Mouse (Mus musculus) testis, postnatal 10 days (tissue): ENCODE measurements around the gene Emg1.
"Not testable (repeated sequence)": the region's sequence is repeated elsewhere in the genome, so short reads cannot be mapped to it uniquely, and the experiment has no call there.

Experiments
- DNase-seq: peaks from one replicate; pipeline ENCODE4 v3.0.0; 2021; ENCODE audit warnings: low spot score

The Emg1 gene

GRCm38 (mm10) chr6:124682291-124682690, 29.7 kb downstream of the Emg1 start:
- DNase-seq = not testable (repeated sequence)

DNA sequence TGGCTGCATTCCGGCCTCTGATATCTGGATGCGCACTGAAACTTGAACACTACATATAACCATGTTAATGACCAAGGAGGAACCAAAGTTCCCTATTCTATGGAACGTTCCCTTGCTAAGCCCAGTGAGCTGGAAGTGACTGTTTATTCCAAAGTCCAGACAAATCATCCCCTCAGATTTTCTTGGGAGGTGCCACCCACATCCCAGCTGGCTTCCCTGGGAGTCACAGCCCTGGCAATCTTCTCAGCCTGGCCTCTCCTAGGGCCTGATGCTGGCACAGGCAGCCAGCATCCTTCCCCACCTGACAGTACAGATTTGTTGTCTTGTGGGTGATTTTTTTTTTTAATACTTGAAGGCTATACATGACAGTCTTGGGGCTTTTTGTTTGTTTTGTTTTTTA, 32.5 kb downstream of the Emg1 start:
- DNase-seq = no peak

- DNase-seq = no peak
Measured at GRCm38 (mm10) chr6:124678769-124679168, 33.2 kb downstream of the Emg1 start.

DNA sequence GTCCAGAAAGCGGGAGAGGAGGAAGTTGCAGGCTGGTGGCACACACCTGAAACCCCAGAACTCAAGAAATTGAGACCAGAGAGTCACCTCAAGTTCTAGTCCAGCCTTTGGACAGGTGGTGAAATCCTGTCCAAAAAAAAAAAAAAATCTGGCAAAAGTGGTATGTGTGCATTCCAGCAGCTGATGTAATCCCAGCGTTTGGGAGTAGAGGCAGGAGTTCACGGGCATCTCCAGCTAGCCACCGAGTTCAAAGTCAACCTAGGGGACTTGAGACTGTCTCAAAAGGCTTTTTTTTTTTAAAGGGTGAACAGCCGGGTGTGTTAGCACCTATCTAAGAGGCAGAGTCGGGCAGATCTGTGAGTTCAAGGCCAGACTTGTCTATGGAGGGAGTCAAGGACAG, 35.8 kb downstream of the Emg1 start:
- no peak for DNase-seq

- DNase-seq = no peak
Measured at GRCm38 (mm10) chr6:124674591-124674990, 37.4 kb downstream of the Emg1 start.

DNA sequence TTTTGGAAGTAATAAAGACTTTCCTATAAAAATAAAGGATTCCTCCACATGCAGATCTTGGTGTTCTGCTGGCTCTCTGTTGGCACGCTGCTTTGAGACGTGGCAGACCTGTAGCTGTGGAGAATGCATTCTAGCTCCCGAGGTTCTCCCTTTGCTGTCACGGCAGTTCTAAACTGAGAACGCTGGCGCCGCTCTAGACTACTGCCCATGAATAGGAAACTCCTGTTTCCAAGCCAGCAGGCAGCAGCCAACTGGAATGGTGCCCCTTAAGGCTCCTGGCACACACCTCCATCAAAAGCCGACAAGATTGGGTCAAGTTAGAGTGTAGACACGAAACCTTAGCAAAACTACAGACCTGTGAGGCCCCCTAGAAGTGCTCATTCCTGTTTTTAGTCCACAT, 38.4 kb downstream of the Emg1 start:
- DNase-seq = no peak

DNA sequence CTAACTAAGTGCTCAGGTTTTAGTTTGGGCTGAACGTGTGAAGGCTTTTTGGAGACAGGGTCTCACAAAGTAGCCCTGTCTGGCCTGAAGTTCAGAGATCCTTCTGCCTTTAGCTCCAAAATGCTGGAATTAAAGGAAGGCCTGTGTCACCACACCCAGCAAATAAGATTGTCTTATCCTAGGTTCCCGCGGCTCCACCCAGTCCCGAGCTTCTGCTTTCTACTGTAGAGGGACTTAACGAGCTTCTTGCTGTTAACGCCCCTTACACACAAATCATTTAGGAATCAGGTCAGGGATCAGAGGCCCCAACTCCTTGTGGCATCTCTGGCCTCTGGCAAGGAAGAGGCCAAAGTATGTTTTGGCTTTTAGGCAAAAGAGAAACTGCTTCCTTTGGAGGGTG, 39.9 kb downstream of the Emg1 start:
- no peak for DNase-seq

- no peak for DNase-seq
Measured at GRCm38 (mm10) chr6:124670281-124670900, 41.6 kb downstream of the Emg1 start.

- DNase-seq = no peak
Measured at GRCm38 (mm10) chr6:124669234-124669859, 42.6 kb downstream of the Emg1 start.

GRCm38 (mm10) chr6:124665011-124665410, 47.0 kb downstream of the Emg1 start:
- DNase-seq = no peak

GRCm38 (mm10) chr6:124664256-124664655, 47.7 kb downstream of the Emg1 start:
- DNase-seq = no peak

DNA sequence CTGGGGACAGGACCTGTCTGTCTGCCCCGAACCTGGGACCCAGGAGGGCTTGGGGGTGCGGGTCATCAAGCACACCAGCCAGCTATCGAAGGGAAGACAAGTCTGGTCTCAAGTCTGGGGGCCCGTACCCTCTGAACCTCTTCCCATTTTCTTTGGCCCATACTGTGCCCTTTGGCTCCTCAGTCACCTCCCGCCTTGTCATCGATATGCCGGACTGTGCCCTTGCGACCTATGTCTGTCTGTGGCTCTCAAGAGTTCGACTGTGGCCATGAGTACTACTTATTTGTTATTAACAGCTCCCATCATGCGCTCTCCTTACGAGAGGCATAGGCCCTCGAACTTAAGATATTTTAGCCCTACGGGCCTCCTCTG, 48.6 kb downstream of the Emg1 start:
- DNase-seq = no peak

DNA sequence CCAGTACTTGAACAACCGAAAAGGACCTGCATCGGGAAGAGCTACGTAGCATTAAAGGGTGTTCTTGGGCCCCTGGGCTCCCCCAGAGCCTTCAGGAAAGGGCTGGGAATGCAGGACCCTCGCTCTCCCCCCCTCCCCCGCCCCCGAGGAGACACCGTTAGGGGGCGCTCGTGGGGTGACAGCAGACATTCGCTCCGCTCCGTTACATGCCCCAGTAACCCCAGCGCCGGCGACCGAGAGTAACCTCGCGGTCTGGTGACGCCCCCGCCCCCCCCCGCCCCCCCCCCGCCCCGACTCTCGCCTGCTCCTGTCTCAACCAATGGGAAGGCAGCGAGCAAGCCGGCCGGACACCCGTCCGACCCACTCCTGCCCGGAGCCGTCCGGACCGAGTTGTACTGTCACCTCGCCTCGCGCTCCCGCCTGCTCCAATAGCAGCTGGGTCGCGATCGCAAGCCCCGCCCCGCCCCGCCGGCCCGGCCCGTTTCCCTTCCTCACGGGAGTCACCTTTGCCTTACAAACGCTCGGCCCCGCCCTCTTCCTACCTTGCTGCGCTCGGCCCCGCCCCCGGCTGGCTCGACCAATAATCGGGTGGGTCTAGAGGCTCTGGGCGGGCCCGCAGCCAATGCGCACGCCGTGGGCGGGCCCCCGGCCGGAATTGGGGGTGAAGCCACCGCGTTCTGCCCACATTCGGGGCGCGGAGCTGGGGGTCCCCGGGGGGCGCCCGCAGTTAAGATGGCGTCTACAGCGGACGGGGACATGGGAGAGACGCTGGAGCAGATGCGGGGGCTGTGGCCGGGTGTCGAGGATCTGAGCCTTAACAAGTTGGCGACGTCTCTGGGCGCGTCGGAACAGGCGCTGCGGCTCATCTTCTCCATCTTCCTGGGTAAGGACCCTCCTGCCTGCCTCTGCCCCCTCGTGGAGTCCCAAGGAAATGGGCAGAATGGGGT, 49.2 kb downstream of the Emg1 start, which contains the start of gene Lpcat3:
Gene Lpcat3 (plus strand): TSS at position 551 of the 947 bp plus-strand sequence.
- peak; percentile 99 for DNase-seq

- DNase-seq = no peak
Measured at GRCm38 (mm10) chr6:124661995-124662394, 50.0 kb downstream of the Emg1 start.

GRCm38 (mm10) chr6:124661156-124661806, 50.7 kb downstream of the Emg1 start:
- DNase-seq = no peak

DNA sequence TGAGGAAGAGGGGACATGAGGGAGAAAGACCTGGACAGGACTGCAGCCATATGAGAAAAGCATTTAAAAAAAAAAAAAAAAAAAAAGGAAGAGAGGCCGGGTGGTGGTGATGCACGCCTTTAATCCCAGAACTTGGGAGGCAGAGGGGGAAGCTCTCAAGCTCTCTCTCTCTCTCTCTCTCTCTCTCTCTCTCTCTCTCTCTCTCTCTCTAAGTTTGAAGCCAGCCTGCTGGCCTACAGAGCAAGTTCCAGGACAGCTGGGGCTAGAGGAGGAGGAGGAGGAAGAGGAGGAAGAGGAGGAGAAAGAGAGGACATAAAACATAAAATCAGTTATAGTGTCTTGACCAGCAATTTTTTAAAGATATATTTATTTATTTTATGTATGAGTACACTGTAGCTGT, 53.9 kb downstream of the Emg1 start:
- no peak for DNase-seq

DNA sequence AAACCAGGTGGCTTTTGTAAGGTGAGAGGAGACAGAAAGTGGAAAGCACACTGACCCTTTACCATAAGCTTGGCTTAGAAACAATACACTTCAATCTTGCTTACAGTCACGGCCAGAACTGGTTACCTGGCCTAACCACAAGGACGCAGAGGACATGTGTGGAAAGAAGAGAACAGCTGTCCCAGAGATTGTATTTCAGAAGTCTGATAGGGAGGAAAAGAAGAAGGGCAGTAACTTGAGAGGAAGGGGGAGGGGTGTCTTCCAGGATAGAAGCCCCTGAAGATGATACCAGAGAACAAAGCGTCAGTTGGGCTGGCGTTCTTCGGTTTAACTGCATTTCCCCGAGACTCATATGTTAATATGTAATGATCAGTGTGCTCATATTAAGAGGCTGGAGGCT, 56.1 kb downstream of the Emg1 start:
- DNase-seq = no peak
